Mouse (Mus musculus) regulatory T cell (primary cell): ENCODE measurements around the gene Ncoa5.

Experiments used
- in situ Hi-C: fragments of 300-600 bp; cut with MboI, MseI; formaldehyde crosslinking; loops from one replicate; pipeline ENCODE4 v1.15.1; 2025; ENCODE audit warnings: high pct_unique_total_duplicates

Ncoa5 gene

DNA sequence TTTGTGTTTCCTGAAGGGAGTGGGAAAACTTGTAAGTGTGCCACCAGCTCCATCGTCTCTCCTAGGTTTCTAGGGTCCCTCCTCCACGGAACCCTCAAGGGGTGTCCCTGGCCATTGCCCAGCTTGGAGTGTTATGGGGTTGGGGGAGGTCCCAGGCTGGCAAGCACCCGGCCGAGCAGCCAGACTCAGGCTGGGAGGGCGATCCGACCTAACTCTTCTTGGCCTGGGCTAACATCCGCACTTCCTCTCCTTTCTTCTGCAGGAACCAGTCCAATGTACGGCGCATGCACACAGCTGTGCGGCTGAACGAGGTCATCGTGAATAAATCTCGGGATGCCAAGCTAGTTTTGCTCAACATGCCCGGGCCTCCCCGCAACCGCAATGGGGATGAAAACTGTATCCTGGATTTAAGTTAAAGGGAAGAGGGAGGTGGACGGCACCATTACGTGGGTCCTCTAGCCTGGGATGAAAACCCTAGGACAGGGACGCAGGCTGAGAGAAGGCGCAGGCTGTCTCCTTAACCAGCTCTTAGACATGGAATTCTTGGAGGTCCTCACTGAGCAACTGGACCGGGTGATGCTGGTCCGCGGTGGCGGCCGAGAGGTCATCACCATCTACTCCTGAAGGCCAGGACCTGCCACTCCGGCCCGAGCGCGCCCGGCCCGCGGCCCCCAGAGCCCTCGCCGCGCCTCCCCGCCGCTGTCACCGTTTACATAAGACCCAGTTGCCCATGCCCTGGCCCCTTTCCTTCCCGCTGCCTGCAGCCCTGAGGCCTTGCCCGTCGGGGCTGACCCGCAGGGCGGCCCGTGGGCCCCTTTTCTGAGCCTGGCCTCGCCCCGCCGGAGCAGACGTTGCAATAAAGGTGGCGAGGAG is 37.6 kb downstream of the Ncoa5 start:
- in situ Hi-C loops = loop anchor here (25.0 kb wide), 1 partner anchor 1365 kb away; no protein-coding TSS in a partner anchor

DNA sequence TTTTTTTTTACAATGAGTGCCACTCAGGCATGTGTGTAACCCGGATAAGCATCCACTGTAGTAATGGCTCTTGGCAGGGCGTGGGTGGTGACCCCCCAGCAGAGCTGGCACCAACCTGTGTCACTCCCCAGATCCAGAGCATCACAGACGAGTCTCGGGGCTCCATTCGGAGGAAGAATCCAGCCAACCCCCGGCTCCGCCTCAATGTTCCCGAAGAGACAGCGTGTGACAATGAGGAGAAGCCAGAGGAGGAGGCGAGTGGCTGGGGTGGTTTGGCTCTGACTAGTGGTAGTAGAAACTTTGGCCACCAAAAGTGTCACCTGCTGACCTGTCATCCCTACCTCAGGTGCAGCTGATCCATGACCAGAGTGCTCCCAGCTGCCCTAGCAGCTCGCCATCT is 38.7 kb downstream of the Ncoa5 start:
- in situ Hi-C loops = loop anchor here (25.0 kb wide), 1 partner anchor 1366 kb away; no protein-coding TSS in a partner anchor

- in situ Hi-C loops = loop anchor here (25.0 kb wide), 1 partner anchor 1367 kb away; no protein-coding TSS in a partner anchor
Measured at GRCm38 (mm10) chr2:164994659-164995428, 39.8 kb downstream of the Ncoa5 start.

- in situ Hi-C loops = loop anchor here (25.0 kb wide), 1 partner anchor 1368 kb away; no protein-coding TSS in a partner anchor
Measured at GRCm38 (mm10) chr2:164994156-164994555, 40.5 kb downstream of the Ncoa5 start.

DNA sequence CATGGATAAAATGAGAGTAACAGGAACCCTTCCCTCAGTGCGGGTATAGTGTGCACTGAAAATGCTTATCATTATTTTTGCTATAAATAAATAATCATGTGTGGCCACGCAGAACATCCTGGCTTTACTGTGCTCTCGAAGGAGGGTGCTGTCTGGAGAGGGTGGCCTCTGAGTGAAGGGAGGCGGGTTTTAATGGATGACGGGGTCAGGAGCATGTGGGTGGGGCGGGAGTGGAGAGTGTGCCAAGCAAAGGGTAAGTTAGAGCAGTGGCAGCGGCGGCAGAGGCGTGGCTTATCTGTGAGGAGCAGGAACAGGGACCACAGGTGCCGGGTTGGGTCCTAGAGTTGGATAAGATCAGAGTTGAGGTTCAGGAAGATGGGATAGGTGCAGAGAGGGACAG is 42.9 kb downstream of the Ncoa5 start:
- in situ Hi-C loops = loop anchor here (25.0 kb wide), 1 partner anchor 1370 kb away; no protein-coding TSS in a partner anchor

DNA sequence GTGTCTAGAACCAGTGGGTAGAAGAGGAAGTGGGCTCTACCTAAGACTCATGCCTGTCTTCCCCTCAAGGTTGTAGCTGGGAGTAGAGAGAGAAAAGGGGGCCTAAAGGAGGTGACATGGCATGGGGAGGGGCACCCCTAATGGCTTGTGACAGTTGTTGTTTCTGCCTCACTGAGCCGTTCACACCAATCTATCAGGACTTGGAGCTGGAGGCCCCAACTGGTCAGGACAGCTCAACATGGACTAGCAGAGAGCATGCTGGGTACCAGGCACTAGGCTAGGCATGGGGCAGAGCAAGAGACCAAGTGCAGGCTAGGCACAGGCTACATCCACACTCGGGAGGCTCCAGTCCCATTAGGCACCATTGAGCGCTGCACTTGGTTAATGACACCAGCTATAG is 43.6 kb downstream of the Ncoa5 start:
- in situ Hi-C loops = loop anchor here (25.0 kb wide), 1 partner anchor 1371 kb away; no protein-coding TSS in a partner anchor

DNA sequence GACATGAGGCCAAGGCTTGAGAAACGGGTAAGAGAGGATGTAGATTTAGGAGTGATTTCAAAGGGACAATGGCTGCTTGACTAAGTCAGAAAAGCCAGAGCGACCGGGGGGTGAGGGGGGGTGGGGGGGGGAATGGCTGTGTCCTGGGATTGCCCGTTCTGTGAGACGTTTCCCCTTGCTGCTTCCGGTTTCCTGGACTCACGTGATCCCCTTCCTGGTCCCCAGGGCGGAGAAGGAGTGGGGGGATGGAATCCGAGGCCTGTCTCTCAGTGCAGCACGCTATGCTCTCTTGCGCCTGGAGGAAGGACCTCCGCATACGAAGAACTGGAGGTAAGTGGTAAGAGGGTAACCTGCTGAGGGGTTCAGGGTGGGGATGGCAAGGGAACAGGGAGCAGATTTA is 45.9 kb downstream of the Ncoa5 start:
- in situ Hi-C loops = loop anchor here (25.0 kb wide), 1 partner anchor 1374 kb away; no protein-coding TSS in a partner anchor

DNA sequence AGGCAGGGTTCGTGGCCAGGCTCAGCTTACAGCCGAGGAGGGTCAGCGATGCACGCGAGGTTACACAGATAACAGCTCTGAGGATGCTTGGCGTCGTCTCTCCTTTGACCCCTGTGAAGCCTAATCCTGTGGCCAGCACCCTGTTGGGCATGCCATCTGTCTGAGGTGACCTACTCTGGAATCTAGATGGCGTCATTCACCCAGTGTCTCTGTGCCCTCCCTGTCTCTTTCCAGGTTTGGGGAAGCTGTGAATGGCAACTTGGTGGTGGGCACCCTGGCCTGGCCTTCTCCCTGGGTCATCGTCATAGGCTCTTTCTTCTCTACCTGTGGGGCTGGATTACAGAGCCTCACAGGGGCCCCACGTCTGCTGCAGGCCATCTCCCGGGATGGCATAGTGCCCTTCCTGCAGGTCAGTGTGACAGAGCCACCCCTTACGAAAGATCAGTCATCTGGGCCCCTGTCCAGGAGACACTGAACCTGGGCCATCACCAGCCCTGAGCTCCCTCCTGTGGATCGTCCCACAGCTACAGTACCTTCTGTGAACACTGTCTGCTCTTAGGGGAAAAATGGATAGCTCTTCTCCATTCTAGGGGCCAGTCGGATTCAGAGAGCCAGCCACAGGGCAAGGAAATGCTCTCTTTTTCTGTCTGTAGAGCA is 48.2 kb downstream of the Ncoa5 start:
- in situ Hi-C loops = loop anchor here (25.0 kb wide), 1 partner anchor 1376 kb away; no protein-coding TSS in a partner anchor

GRCm38 (mm10) chr2:164985962-164986361 is 48.7 kb downstream of the Ncoa5 start:
- in situ Hi-C loops = loop anchor here (25.0 kb wide), 1 partner anchor 1376 kb away; no protein-coding TSS in a partner anchor

DNA sequence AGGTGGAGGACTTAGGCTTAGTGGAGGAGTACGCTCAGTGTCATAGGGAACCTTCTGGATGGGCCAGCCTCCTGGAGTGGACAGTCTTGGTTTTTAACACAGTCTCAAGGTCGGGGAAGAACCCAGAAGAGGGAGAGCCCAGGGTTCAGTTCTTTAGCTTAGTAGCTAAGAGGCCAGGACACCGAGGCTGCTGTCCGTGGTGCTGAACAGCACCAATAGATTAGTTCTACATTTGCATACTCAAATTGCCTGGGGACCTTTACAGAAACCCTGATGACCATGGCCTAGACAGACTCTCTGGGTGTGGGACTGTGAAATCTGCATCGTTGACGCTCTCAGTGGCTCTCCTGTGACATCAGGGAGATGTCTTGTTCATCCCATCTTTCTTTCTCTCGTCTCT is 54.9 kb downstream of the Ncoa5 start:
- in situ Hi-C loops = loop anchor here (25.0 kb wide), 1 partner anchor 1383 kb away; no protein-coding TSS in a partner anchor

DNA sequence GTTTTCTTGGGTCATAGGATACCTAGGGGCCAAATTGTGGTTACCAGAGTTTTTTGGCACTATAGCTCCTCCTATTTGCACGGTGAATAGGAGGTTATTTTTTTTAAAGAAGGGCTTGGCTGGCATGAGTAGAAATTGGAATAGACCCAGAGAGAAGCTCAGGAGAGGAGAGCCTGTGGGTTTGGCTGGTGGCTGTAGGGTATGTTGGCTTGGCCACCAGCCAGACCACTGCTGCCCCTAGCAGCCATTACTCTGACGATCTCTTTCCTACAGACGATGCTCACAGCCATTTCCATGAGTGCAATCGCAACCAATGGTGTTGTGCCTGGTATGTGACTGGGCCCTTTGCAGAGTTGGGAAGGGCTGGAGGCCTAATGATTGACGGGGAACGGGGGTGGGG is 59.1 kb downstream of the Ncoa5 start:
- in situ Hi-C loops = loop anchor here (25.0 kb wide), 1 partner anchor 1387 kb away; no protein-coding TSS in a partner anchor

DNA sequence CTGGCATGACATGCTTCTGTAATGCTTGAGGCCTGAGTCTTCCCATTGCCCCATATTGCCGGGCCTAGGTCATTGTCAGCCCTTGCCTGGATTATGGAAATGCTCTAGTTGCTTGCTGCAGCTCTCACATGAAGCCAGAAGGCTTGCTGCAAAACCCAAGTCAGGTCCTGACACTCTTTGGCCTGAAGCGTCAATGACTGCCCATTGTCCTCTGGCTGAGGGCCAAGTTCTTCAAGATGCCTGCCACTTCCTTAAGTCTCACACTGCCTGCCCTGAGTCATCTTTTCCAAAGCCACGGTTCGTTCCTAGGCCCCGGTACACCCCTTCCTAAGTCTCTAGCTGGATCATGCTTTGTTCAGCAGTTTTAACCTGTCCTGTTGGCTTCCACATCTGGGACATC is 62.0 kb downstream of the Ncoa5 start:
- in situ Hi-C loops = no loop called here

- in situ Hi-C loops = no loop called here
Measured at GRCm38 (mm10) chr2:164970631-164971196, 64.0 kb downstream of the Ncoa5 start.

DNA sequence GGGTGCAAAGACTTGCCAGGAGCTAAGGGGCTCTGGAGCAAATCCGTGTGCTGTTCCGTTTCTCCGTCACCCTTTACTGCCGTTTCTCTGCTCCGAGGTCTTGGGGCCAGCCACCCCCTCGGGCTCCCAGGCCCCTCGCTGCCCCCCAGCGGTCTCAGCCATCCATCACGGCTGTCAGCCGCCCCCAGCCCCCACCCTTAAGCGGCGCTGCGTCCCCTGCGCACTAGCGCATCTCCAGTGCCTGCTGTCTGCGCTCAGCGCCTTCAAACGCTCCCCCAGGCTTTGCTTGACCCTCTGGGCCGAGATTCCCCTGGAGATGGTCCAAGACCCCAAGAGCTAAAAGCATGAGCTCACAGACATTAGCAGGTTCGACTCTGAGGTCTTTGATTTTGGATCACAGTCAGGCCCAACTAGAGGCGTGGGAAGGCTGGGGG is 65.3 kb downstream of the Ncoa5 start:
- in situ Hi-C loops = no loop called here

DNA sequence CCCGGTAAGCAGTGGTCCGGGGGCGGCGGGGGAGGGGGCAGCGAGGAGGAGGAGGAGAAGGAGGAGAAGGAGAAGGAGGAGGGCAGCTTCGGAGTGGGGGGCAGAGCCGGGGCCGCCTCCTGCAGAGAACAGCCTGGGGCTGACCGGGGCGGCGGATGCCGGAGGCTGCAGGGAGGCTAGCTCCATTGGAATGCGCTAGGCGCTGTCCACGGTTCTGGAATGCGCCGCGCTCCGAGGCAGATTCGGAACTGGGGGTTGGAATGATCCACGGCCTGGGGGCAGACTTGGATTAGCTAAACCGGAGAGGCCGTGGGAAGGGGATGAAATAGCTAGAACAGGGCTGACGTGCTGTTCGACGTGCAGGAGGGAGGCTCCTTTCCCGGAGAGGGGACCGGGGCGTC is 66.2 kb downstream of the Ncoa5 start:
- in situ Hi-C loops = no loop called here

DNA sequence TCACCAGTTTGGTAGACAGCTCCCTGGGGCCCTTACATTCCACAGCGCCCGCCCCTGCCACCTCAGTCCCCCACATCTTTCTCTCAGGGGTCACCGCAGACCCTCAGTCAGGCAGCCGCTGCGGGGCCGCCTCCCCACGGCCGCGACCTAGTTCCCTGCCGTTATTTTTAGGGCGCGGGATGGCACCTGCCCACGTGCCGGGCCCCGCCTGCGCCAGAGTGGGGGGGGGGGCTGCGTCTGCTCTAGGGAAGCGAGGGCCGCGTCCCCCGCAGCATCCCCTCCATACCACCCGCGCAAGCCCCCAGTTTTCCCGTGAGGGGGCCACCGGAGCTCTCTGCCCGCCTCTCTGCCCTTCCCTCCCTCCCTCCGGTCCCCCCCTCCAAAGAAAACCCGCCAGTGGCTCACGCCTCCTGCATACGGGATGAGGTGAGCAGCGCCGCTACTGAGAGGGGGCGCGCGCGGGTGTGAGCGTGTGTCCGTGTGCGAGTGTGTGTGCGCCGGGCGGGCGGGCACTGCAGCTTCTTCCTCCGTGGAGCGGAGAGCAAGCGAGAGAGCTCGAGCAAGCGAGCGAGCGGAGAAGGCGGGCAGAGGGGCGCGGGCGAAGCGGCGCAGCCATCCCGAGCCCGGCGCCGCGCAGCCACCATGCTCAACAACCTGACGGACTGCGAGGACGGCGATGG is 66.8 kb downstream of the Ncoa5 start:
- in situ Hi-C loops = no loop called here

- in situ Hi-C loops = no loop called here
Measured at GRCm38 (mm10) chr2:164967193-164967592, 67.5 kb downstream of the Ncoa5 start.

GRCm38 (mm10) chr2:164966381-164966780 is 68.3 kb downstream of the Ncoa5 start:
- in situ Hi-C loops = no loop called here

DNA sequence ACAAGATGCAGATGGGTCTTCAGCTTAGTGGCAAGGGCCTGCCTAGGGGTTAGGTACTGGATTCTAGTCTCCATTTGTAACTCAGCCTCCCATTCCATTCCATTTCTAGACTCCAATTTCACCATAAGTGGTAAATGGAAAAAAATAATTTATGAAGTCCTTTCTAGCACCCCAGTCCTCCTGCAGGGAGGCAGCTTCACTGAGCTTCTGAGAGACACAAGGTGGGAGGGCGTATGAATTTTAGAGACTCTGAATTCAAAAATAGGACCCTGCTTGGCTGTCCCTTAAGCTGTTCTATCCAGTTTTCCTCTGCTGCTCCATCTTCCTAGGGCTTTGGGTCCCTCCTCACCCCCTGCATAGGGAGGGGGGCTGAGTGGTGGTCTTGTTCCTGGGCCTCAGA is 69.7 kb downstream of the Ncoa5 start:
- in situ Hi-C loops = no loop called here

DNA sequence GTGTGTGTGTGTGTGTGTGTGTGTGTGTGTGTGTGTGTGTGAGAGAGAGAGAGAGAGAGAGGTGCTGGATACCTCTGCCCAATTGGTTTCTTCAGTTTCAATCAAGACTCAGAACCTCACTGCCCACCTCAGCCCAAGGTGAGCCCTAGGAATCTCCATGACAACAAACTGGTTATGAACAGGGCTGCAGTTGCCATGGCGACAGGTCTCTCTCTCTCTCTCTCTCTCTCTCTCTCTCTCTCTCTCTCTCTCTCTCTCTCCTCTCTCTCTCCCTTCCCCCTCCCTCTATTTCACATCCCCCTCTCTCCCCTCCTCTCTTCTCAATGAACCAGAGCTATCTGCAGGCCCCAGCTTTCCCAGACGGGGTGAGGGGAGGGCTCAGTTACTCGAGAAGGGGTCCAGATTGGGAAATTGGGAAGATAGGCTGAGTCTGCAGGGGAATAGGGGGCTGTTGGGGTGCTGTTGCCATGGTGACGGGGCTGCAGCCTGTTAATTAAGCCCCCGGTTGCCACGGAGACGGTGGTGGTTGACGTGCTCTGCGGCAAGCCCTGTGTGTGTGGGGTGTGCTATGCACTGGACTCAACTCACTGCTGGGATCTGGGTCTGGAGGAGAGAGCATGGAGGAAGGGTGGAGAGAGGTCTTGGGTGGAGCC is 70.3 kb downstream of the Ncoa5 start:
- in situ Hi-C loops = no loop called here
